Mouse (Mus musculus): ENCODE results near the gene Gm21852.
"Not testable (repeated sequence)": the region's sequence is repeated elsewhere in the genome, so short reads cannot be mapped to it uniquely, and the experiment has no call there.

The Gm21852 gene

DNA sequence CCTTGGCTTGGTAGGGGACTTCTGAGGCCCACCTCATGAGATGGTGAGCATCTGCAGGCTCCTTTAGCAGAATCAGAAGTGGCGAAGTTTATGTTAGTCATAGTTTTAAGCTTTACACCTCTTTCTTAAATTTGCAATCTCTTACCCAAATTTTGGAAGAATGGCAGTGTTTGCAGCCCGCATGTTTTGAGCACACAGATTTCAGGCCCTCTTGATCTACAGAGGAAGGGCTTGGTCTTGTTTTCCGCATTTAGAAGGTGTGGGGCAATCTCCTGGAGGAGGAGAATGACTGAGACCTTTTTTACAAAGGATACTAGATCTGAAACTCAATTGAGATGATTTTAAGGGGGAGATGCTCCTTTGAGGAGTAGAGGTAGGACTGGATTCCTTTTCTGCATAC, at the start of gene Gm21852:
TSS of gene Gm21852 (minus strand) at position 101 of the 400 bp plus-strand sequence.
- not testable (repeated sequence) for DNase-seq

Data from kidney, adult 9 months (tissue).